Mouse (Mus musculus) heart, adult 2 months (tissue): Measurements from ENCODE around the gene Cd300lf. TPM values are rescaled to one million over a fixed set of nuclear protein-coding genes. Genes with fewer than 3 reads are reported as not detected.

Source experiments
- DNase-seq, 2 experiments: peaks; one replicate each; pipeline ENCODE4 v3.0.0; 2021
- H3K27ac ChIP-seq: fragments of 200-600 bp; 2 replicates; pipeline ENCODE4 v1.8.1; 2022
- H3K27me3 ChIP-seq: fragments of 200-500 bp; 2 replicates; pipeline ENCODE4 v1.6.1; 2012; ENCODE audit warnings: mild to moderate bottlenecking, low read length, inconsistent platforms, mixed read lengths; ENCODE audit not compliant: control insufficient read depth, insufficient read depth
- H3K36me3 ChIP-seq: fragments of 200-500 bp; 2 replicates; pipeline ENCODE4 v1.6.1; 2012; ENCODE audit warnings: low read length, inconsistent platforms; ENCODE audit not compliant: control insufficient read depth, insufficient read depth
- H3K4me1 ChIP-seq: fragments of 200-500 bp; 2 replicates; pipeline ENCODE4 v1.6.1; 2011; ENCODE audit warnings: low read length; ENCODE audit not compliant: control insufficient read depth, insufficient read depth
- H3K4me3 ChIP-seq: fragments of 200-600 bp; 2 replicates; pipeline ENCODE4 v1.8.1; 2022
- H3K79me2 ChIP-seq: fragments of 200-500 bp; replicated peaks from 2 replicates; pipeline ENCODE4 v1.6.1; 2012; ENCODE audit warnings: mild to moderate bottlenecking, inconsistent platforms, low read length, moderate library complexity, mixed read lengths; ENCODE audit not compliant: control insufficient read depth, insufficient read depth
- H3K9ac ChIP-seq: fragments of 200-500 bp; 2 replicates; pipeline ENCODE4 v1.6.1; 2012; ENCODE audit warnings: low read depth, mild to moderate bottlenecking, control low read depth, inconsistent platforms, low read length, mixed read lengths
- CTCF ChIP-seq: fragments of 200-600 bp; IDR thresholded peaks from 2 replicates; pipeline ENCODE4 v1.8.1; 2022; ENCODE audit warnings: antibody characterized with exemption, mild to moderate bottlenecking, moderate library complexity
- EP300 ChIP-seq: fragments of 200-500 bp; IDR thresholded peaks from 2 replicates; pipeline ENCODE4 v1.6.1; 2011; ENCODE audit warnings: low read depth, low read length, control low read depth; ENCODE audit not compliant: insufficient read depth
- POLR2A ChIP-seq: fragments of 200-500 bp; IDR thresholded peaks from 2 replicates; pipeline ENCODE4 v1.6.1; 2011; ENCODE audit warnings: mild to moderate bottlenecking, low read depth, low read length, control low read depth; ENCODE audit not compliant: insufficient read depth
- WGBS: fragments of 180-500 bp; shearing (Covaris S2); methylation state at CpG from one replicate; pipeline ENCODE4 v1.1.7; 2018; 5-methylcytosine and 5-hydroxymethylcytosine counted together
- intact Hi-C: fragments of 180-260 bp; cut with DNase I; formaldehyde crosslinking; loops from one replicate; pipeline ENCODE4 v1.15.1; 2025
- polyA plus RNA-seq: library from polyadenylated mRNA; depleted of rRNA; stranded (reverse); fragments of >200 nt; gene quantifications from 2 replicates; pipeline ENCODE4 v1.2.3, GENCODE M21; 2012
- total RNA-seq, 2 experiments: library from RNA; stranded (reverse); gene quantifications; 2 replicates each; pipeline ENCODE4 v1.2.3; 2021

Gene Cd300lf
- total and polyA plus RNA-seq, 3 experiments = 0.11 to 1.00 (median 0.60) TPM

DNA sequence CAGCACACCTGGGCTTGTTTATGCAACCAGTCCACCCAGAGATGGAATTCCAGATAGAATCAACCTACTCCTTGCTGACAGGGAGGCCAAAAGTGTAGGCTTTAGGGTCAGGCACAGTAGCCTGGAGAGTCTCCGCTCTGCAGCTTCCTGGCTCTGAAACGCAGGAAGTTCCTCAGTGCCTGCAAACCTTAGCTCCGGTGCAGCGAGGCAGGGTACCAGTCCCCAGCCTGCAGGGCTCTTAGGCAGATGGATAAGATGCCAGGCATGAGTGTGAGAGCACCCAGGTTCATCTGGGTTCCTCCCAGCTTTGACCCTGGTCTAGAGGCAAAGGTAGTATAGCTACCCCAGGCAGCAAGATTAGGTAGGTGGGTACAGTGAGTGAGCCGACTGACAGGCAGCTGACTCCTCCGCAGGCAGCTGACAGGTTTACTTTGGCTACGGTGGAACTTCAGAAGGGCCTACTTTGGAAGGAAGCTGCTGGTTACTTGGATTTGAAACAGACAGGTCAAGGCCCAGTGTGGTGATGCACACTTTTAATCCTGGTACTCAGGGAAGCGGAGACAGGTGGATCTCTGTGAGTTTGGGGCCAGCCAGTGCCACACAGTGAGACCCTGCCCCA is 33.9 kb upstream of the Cd300lf start:
- no peaks in the 10 kb centered on the region for H3K36me3 ChIP-seq
- intact Hi-C loops = no loop called here
- H3K4me1 ChIP-seq = peaks cover 7% of the 10 kb centered on the region
- no peak overlapping the region for H3K27ac ChIP-seq
- TF ChIP-seq POLR2A (no peak), EP300 (no peak), CTCF (no peak)
- no peak overlapping the region for H3K9ac ChIP-seq
- no peaks in the 10 kb centered on the region for H3K27me3 ChIP-seq
- DNase-seq = no peak
- H3K79me2 ChIP-seq = no peaks in the 10 kb centered on the region
- 61% methylated on average over 8 of the region's 8 CpGs for WGBS
- no peak overlapping the region for H3K4me3 ChIP-seq

DNA sequence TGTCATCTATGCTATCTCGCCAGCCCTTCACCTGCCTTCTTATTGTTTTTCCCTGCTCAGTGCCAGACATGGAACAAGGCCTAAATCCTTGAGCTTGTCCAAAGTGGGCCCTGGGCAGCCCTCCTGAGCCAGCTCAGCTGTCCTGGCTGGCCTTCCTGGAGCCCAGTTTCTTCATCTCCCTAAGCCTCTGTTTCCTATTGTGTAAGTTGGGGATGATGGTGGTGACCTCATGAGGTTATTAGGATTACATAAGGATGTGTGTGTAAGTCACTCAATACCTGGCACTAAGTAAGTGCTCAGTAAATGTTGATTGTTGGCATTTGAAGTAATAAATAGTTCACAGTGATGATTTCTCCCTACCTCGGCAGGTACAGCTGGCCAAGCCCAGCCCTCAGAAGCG is 33.0 kb upstream of the Cd300lf start:
- WGBS = 91% methylated on average over 3 of the region's 3 CpGs
- no peaks in the 10 kb centered on the region for H3K79me2 ChIP-seq
- TF ChIP-seq EP300 = no peak
- H3K4me3 ChIP-seq = no peak overlapping the region
- H3K36me3 ChIP-seq = no peaks in the 10 kb centered on the region
- H3K9ac ChIP-seq = no peak overlapping the region
- no peaks in the 10 kb centered on the region for H3K27me3 ChIP-seq
- no peak for DNase-seq
- peaks cover 4% of the 10 kb centered on the region for H3K4me1 ChIP-seq
- intact Hi-C loops = no loop called here
- no peak overlapping the region for H3K27ac ChIP-seq

GRCm38 (mm10) chr11:115164976-115165374 is 31.2 kb upstream of the Cd300lf start:
- H3K27me3 ChIP-seq = no peaks in the 10 kb centered on the region
- intact Hi-C loops = no loop called here
- DNase-seq = no peak
- H3K9ac ChIP-seq = peak overlapping the region; percentile 7; the same call in 1 of the 2 replicates
- 12% methylated on average over 9 of the region's 9 CpGs for WGBS
- no peak overlapping the region for H3K27ac ChIP-seq
- no peaks in the 10 kb centered on the region for H3K79me2 ChIP-seq
- H3K36me3 ChIP-seq = no peaks in the 10 kb centered on the region
- peak overlapping the region; percentile 87; the same call in 1 of the 2 replicates for H3K4me3 ChIP-seq
- peaks cover 4% of the 10 kb centered on the region for H3K4me1 ChIP-seq
- no peak for TF ChIP-seq POLR2A
- no peak for TF ChIP-seq CTCF
- TF ChIP-seq EP300 = no peak

GRCm38 (mm10) chr11:115164341-115164975 is 30.7 kb upstream of the Cd300lf start:
- H3K9ac ChIP-seq = peak overlapping the region; percentile 7
- H3K27me3 ChIP-seq = no peaks in the 10 kb centered on the region
- 3% methylated on average over 14 of the region's 14 CpGs for WGBS
- peak in 1 of 2 experiments; percentile 29 for DNase-seq
- peaks cover 4% of the 10 kb centered on the region for H3K4me1 ChIP-seq
- no peaks in the 10 kb centered on the region for H3K36me3 ChIP-seq
- peak overlapping the region; percentile 79; the same call in 1 of the 2 replicates for H3K27ac ChIP-seq
- intact Hi-C loops = no loop called here
- no peaks in the 10 kb centered on the region for H3K79me2 ChIP-seq
- peak overlapping the region; percentile 87 for H3K4me3 ChIP-seq
- no peak for TF ChIP-seq POLR2A
- no peak for TF ChIP-seq CTCF
- no peak for TF ChIP-seq EP300

GRCm38 (mm10) chr11:115163568-115164150 is 29.9 kb upstream of the Cd300lf start:
- WGBS = under 1% methylated on average over 47 of the region's 47 CpGs
- Histone ChIP-seq H3K27me3 (no peaks in the 10 kb centered on the region), H3K36me3 (no peaks in the 10 kb centered on the region), H3K4me3 (peak overlapping the region; percentile 87), H3K9ac (peak overlapping the region; percentile 79), H3K27ac (peak overlapping the region; percentile 79), H3K79me2 (no peaks in the 10 kb centered on the region), H3K4me1 (peaks cover 4% of the 10 kb centered on the region)
- TF ChIP-seq CTCF = 0 out of 2 replicates have a peak, but pooled peaks have one; percentile 13
- TF ChIP-seq EP300 = no peak
- DNase-seq = no peak
- intact Hi-C loops = no loop called here
